Mouse (Mus musculus): ENCODE results near the gene Rpsa. TPM values are rescaled to one million over a fixed set of nuclear protein-coding genes. Genes with fewer than 3 reads are reported as not detected.

The Rpsa gene
- polyA plus RNA-seq, 1 experiment from 2014 or later: 1,386 TPM

GRCm38 (mm10) chr9:120144474-120144873 is 17.0 kb downstream of the Rpsa start:
- Histone ChIP-seq H3K9me3 (ENCODE audit: control insufficient read depth, low read length) (no peaks in the 10 kb centered on the region), H3K4me1 (replicated peaks; ENCODE audit: control insufficient read depth, insufficient read depth, low read length) (no peaks in the 10 kb centered on the region), H3K4me3 (ENCODE audit: low read length) (no peak overlapping the region), H3K27me3 (ENCODE audit: control insufficient read depth, insufficient read depth, low read depth, low read length) (no peaks in the 10 kb centered on the region; the same call in 1 of the 2 replicates), H3K4me2 (ENCODE audit: low read depth, low read length) (no peak overlapping the region), H3K36me3 (ENCODE audit: control insufficient read depth, insufficient read depth, low read length) (no peaks in the 10 kb centered on the region), H3K27ac (ENCODE audit: low read length) (no peak overlapping the region), H3K9ac (ENCODE audit: low read length) (no peak overlapping the region)
- WGBS: 79% methylated on average over 13 of the region's 13 CpGs
- no peak for ATAC-seq (ENCODE audit: low read depth)

- Histone ChIP-seq H3K9me3 (ENCODE audit: control insufficient read depth, low read length) (no peaks in the 10 kb centered on the region), H3K4me3 (ENCODE audit: low read length) (no peak within 1 kb of the TSS), H3K4me2 (ENCODE audit: low read depth, low read length) (no peak within 1 kb of the TSS), H3K27me3 (ENCODE audit: control insufficient read depth, insufficient read depth, low read depth, low read length) (no peaks in the 10 kb centered on the region; the same call in 1 of the 2 replicates), H3K9ac (ENCODE audit: low read length) (no peak within 1 kb of the TSS), H3K27ac (ENCODE audit: low read length) (no peak within 1 kb of the TSS), H3K4me1 (replicated peaks; ENCODE audit: control insufficient read depth, insufficient read depth, low read length) (no peaks in the 10 kb centered on the region), H3K36me3 (ENCODE audit: control insufficient read depth, insufficient read depth, low read length) (no peaks in the 10 kb centered on the region)
- WGBS: 67% methylated on average over 11 of the region's 11 CpGs
- no peak for ATAC-seq (ENCODE audit: low read depth)
Observed at GRCm38 (mm10) chr9:120149222-120149828, 21.8 kb downstream of the Rpsa start, which contains the start of gene Mobp. TSS of gene Mobp (plus strand) at chr9:120149707.

- Histone ChIP-seq H3K36me3 (ENCODE audit: control insufficient read depth, insufficient read depth, low read length) (no peaks in the 10 kb centered on the region), H3K4me1 (replicated peaks; ENCODE audit: control insufficient read depth, insufficient read depth, low read length) (no peaks in the 10 kb centered on the region), H3K27me3 (ENCODE audit: control insufficient read depth, insufficient read depth, low read depth, low read length) (no peaks in the 10 kb centered on the region; the same call in 1 of the 2 replicates), H3K4me2 (ENCODE audit: low read depth, low read length) (no peak overlapping the region), H3K27ac (ENCODE audit: low read length) (no peak overlapping the region), H3K4me3 (ENCODE audit: low read length) (no peak overlapping the region), H3K9ac (ENCODE audit: low read length) (no peak overlapping the region), H3K9me3 (ENCODE audit: control insufficient read depth, low read length) (no peaks in the 10 kb centered on the region)
- ATAC-seq (ENCODE audit: low read depth): no peak
- WGBS: 63% methylated on average over 5 of the region's 5 CpGs
Observed at GRCm38 (mm10) chr9:120151152-120151551, 23.7 kb downstream of the Rpsa start.

- Histone ChIP-seq H3K36me3 (ENCODE audit: control insufficient read depth, insufficient read depth, low read length) (no peaks in the 10 kb centered on the region), H3K27ac (ENCODE audit: low read length) (no peak overlapping the region), H3K9me3 (ENCODE audit: control insufficient read depth, low read length) (no peaks in the 10 kb centered on the region), H3K9ac (ENCODE audit: low read length) (no peak overlapping the region), H3K27me3 (ENCODE audit: control insufficient read depth, insufficient read depth, low read depth, low read length) (no peaks in the 10 kb centered on the region; the same call in 1 of the 2 replicates), H3K4me3 (ENCODE audit: low read length) (no peak overlapping the region), H3K4me2 (ENCODE audit: low read depth, low read length) (no peak overlapping the region), H3K4me1 (replicated peaks; ENCODE audit: control insufficient read depth, insufficient read depth, low read length) (no peaks in the 10 kb centered on the region)
- WGBS: 69% methylated on average over 12 of the region's 12 CpGs
- ATAC-seq (ENCODE audit: low read depth): no peak
Observed at GRCm38 (mm10) chr9:120151906-120152399, 24.5 kb downstream of the Rpsa start.

GRCm38 (mm10) chr9:120158047-120158446 is 30.6 kb downstream of the Rpsa start:
- H3K9me3 ChIP-seq (ENCODE audit: control insufficient read depth, low read length): no peaks in the 10 kb centered on the region
- no peaks in the 10 kb centered on the region for H3K36me3 ChIP-seq (ENCODE audit: control insufficient read depth, insufficient read depth, low read length)
- no peak overlapping the region for H3K4me2 ChIP-seq (ENCODE audit: low read depth, low read length)
- no peaks in the 10 kb centered on the region for H3K27me3 ChIP-seq (ENCODE audit: control insufficient read depth, insufficient read depth, low read depth, low read length)
- ATAC-seq (ENCODE audit: low read depth): no peak
- no peak overlapping the region for H3K9ac ChIP-seq (ENCODE audit: low read length)
- no peak overlapping the region for H3K4me3 ChIP-seq (ENCODE audit: low read length)
- H3K4me1 ChIP-seq (replicated peaks; ENCODE audit: control insufficient read depth, insufficient read depth, low read length): no peaks in the 10 kb centered on the region
- 30% methylated on average over 4 of the region's 4 CpGs for WGBS
- H3K27ac ChIP-seq (ENCODE audit: low read length): no peak overlapping the region

- no peak overlapping the region for H3K9ac ChIP-seq (ENCODE audit: low read length)
- no peaks in the 10 kb centered on the region for H3K4me1 ChIP-seq (replicated peaks; ENCODE audit: control insufficient read depth, insufficient read depth, low read length)
- no peak for ATAC-seq (ENCODE audit: low read depth)
- H3K4me2 ChIP-seq (ENCODE audit: low read depth, low read length): no peak overlapping the region
- no peaks in the 10 kb centered on the region for H3K36me3 ChIP-seq (ENCODE audit: control insufficient read depth, insufficient read depth, low read length)
- H3K9me3 ChIP-seq (ENCODE audit: control insufficient read depth, low read length): no peaks in the 10 kb centered on the region
- no peaks in the 10 kb centered on the region for H3K27me3 ChIP-seq (ENCODE audit: control insufficient read depth, insufficient read depth, low read depth, low read length)
- no peak overlapping the region for H3K4me3 ChIP-seq (ENCODE audit: low read length)
- 85% methylated on average over 16 of the region's 16 CpGs for WGBS
- H3K27ac ChIP-seq (ENCODE audit: low read length): no peak overlapping the region
Observed at GRCm38 (mm10) chr9:120163862-120164261, 36.4 kb downstream of the Rpsa start.

- Histone ChIP-seq H3K27me3 (ENCODE audit: control insufficient read depth, insufficient read depth, low read depth, low read length) (no peaks in the 10 kb centered on the region), H3K9ac (ENCODE audit: low read length) (no peak overlapping the region), H3K27ac (ENCODE audit: low read length) (no peak overlapping the region), H3K4me3 (ENCODE audit: low read length) (no peak overlapping the region), H3K4me2 (ENCODE audit: low read depth, low read length) (no peak overlapping the region), H3K36me3 (ENCODE audit: control insufficient read depth, insufficient read depth, low read length) (no peaks in the 10 kb centered on the region), H3K4me1 (replicated peaks; ENCODE audit: control insufficient read depth, insufficient read depth, low read length) (no peaks in the 10 kb centered on the region), H3K9me3 (ENCODE audit: control insufficient read depth, low read length) (0 out of 2 replicates have a peak, but pooled peaks cover 2% of the 10 kb centered on the region)
- no peak for ATAC-seq (ENCODE audit: low read depth)
- WGBS: 54% methylated on average over 11 of the region's 11 CpGs
Observed at GRCm38 (mm10) chr9:120167826-120168225, 40.3 kb downstream of the Rpsa start.

- 35% methylated on average over 5 of the region's 5 CpGs for WGBS
- Histone ChIP-seq H3K27ac (ENCODE audit: low read length) (no peak overlapping the region), H3K4me2 (ENCODE audit: low read depth, low read length) (no peak overlapping the region), H3K9me3 (ENCODE audit: control insufficient read depth, low read length) (0 out of 2 replicates have a peak, but pooled peaks cover 2% of the 10 kb centered on the region), H3K27me3 (ENCODE audit: control insufficient read depth, insufficient read depth, low read depth, low read length) (no peaks in the 10 kb centered on the region), H3K4me1 (replicated peaks; ENCODE audit: control insufficient read depth, insufficient read depth, low read length) (no peaks in the 10 kb centered on the region), H3K9ac (ENCODE audit: low read length) (no peak overlapping the region), H3K4me3 (ENCODE audit: low read length) (no peak overlapping the region), H3K36me3 (ENCODE audit: control insufficient read depth, insufficient read depth, low read length) (no peaks in the 10 kb centered on the region)
- no peak for ATAC-seq (ENCODE audit: low read depth)
Observed at GRCm38 (mm10) chr9:120171295-120171694, 43.8 kb downstream of the Rpsa start.

- Histone ChIP-seq H3K9me3 (ENCODE audit: control insufficient read depth, low read length) (0 out of 2 replicates have a peak, but pooled peaks cover 2% of the 10 kb centered on the region), H3K4me2 (ENCODE audit: low read depth, low read length) (no peak overlapping the region), H3K4me3 (ENCODE audit: low read length) (no peak overlapping the region), H3K27ac (ENCODE audit: low read length) (no peak overlapping the region), H3K9ac (ENCODE audit: low read length) (no peak overlapping the region), H3K36me3 (ENCODE audit: control insufficient read depth, insufficient read depth, low read length) (no peaks in the 10 kb centered on the region), H3K4me1 (replicated peaks; ENCODE audit: control insufficient read depth, insufficient read depth, low read length) (no peaks in the 10 kb centered on the region), H3K27me3 (ENCODE audit: control insufficient read depth, insufficient read depth, low read depth, low read length) (no peaks in the 10 kb centered on the region)
- WGBS: 86% methylated on average over 18 of the region's 18 CpGs
- no peak for ATAC-seq (ENCODE audit: low read depth)
Observed at GRCm38 (mm10) chr9:120174436-120175137, 47.1 kb downstream of the Rpsa start.
